Mouse (Mus musculus) yolk sac, embryonic 10.5 days (tissue): ENCODE measurements at regions not wholly inside any gene's neighbourhood (a gene's known extent, or its start where the extent isn't known, plus 50 kb on each side); places are given as distances from the start of the nearest gene placed in this dataset.

Experiments
- DNase-seq: peaks from one replicate; pipeline ENCODE4 v3.0.0-alpha.2; 2017; ENCODE audit warnings: low spot score

GRCm38 (mm10) chr2:181930037-181930436 lies 60.9 kb upstream of the Gm14496 start:
- DNase-seq: no peak

GRCm38 (mm10) chr2:181930538-181930937 lies 60.4 kb upstream of the Gm14496 start:
- peak; percentile 60 for DNase-seq

GRCm38 (mm10) chr2:181931077-181931815 lies 59.7 kb upstream of the Gm14496 start:
- DNase-seq: peak; percentile 73

- DNase-seq: peak; percentile 73
Observed at GRCm38 (mm10) chr2:181931918-181932605, 58.9 kb upstream of the Gm14496 start.
